Mouse (Mus musculus): ENCODE data around the gene Lgals7. TPM values are rescaled to one million over a fixed set of nuclear protein-coding genes. Genes with fewer than 3 reads are reported as not detected.

Gene Lgals7
- not detected in 4 replicates for total RNA-seq (2023)

GRCm38 (mm10) chr7:28863540-28863939 lies at the start of gene Lgals7:
TSS of gene Lgals7 (plus strand) at chr7:28863853.

GRCm38 (mm10) chr7:28824941-28825685 lies 38.5 kb upstream of the Lgals7 start, which contains the start of gene Ech1:
TSS of gene Ech1 (plus strand) at chr7:28825217.

GRCm38 (mm10) chr7:28833723-28834347 lies 29.8 kb upstream of the Lgals7 start, which contains the start of gene Lgals4:
TSS of gene Lgals4 (plus strand) at chr7:28833854.

GRCm38 (mm10) chr7:28881199-28881598 lies 17.5 kb downstream of the Lgals7 start, which contains the start of gene Capn12:
TSS of gene Capn12 (plus strand) at chr7:28881422.

Other genes starting within 250 kb of the Lgals7 start
- gene Acp7, start 232.5 kb upstream of the Lgals7 start, total RNA-seq (2023), result not detected in 4 replicates
- gene Fbxo27, start 171.0 kb upstream of the Lgals7 start, total RNA-seq (2023), result 0.30 to 2.2 TPM (median 0.89 TPM) in 3 of 4 replicates, not detected in the other
- 0.76 to 1.9 TPM (median 1.1 TPM) in 4 replicates for gene Fbxo17, start 147.0 kb upstream of the Lgals7 start, total RNA-seq (2023)
- gene Mrps12, start 122.0 kb upstream of the Lgals7 start, total RNA-seq (2023), result 16.7 to 28.3 TPM (median 18.1 TPM) in 4 replicates
- 15.6 to 19.8 TPM (median 17.8 TPM) in 4 replicates for gene Sars2, start 121.9 kb upstream of the Lgals7 start, total RNA-seq (2023)
- gene Ccer2, start 107.7 kb upstream of the Lgals7 start, total RNA-seq (2023), result not detected in 4 replicates
- gene Sirt2, start 97.1 kb upstream of the Lgals7 start, total RNA-seq (2023), result 76.6 to 88.4 TPM (median 81.9 TPM) in 4 replicates
- 87.4 to 99.7 TPM (median 92.5 TPM) in 4 replicates for gene Nfkbib, start 96.3 kb upstream of the Lgals7 start, total RNA-seq (2023)
- gene Rinl, start 74.9 kb upstream of the Lgals7 start, total RNA-seq (2023), result 7.0 to 10.9 TPM (median 8.4 TPM) in 4 replicates
- 570 to 598 TPM (median 582 TPM) in 4 replicates for gene Hnrnpl, start 55.3 kb upstream of the Lgals7 start, total RNA-seq (2023)
- gene Ech1, start 38.6 kb upstream of the Lgals7 start, total RNA-seq (2023), result 42.6 to 53.3 TPM (median 47.9 TPM) in 4 replicates
- 11.0 to 15.2 TPM (median 12.8 TPM) in 4 replicates for gene Lgals4, start 30.0 kb upstream of the Lgals7 start, total RNA-seq (2023)
- gene Capn12, start 17.6 kb downstream of the Lgals7 start, total RNA-seq (2023), result not detected in 4 replicates
- 105 to 121 TPM (median 115 TPM) in 4 replicates for gene Actn4, start 98.5 kb downstream of the Lgals7 start, total RNA-seq (2023)
- 234 to 267 TPM (median 257 TPM) in 4 replicates for gene Eif3k, start 118.0 kb downstream of the Lgals7 start, total RNA-seq (2023)
- 339 to 367 TPM (median 355 TPM) in 4 replicates for gene Map4k1, start 118.2 kb downstream of the Lgals7 start, total RNA-seq (2023)